Comparison of ENCODE assay signal across 12 mouse cellular contexts in the genomic region with DNA sequence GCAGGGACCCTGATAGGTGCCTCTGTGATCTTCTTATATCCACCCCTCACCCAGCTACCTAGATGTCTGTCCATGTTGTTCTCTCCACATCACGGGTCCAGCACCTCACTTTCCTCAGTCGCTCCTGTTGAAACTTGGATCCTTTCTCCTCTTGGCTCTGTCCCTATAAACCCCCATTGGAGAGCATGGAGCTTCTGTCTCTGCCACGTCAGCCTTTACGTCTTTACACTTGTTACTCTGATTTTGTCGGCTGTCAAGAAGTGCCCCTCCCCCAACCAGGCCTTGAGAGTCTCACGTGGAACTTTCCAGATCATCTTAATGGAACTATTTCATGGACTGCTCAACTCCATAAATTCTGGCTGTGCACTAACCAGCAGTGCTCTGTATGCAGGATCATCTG. TPM values are rescaled to one million over a fixed set of nuclear protein-coding genes. Genes with fewer than 3 reads are reported as not detected.
DNase-seq lines count a peak whose midpoint lies in the region; ATAC-seq and TF ChIP-seq lines count a peak whose summit lies in the region.
"Had no signal": no experiment of that assay in that cellular context is flagged by ENCODE, and none has a peak within 500 bp of the region (broad histone marks: within the 10 kb centered on the region; RNA-seq: fewer than 3 reads in every experiment).

No protein-coding gene starts in this region.

- no peak overlapping the region for H3K27ac ChIP-seq in hindbrain, embryonic 13.5 days
- H3K27ac ChIP-seq in hindbrain, embryonic 10.5 days: no peak overlapping the region
- H3K27ac ChIP-seq in hindbrain, postnatal 0 days: no peak overlapping the region
- H3K27ac ChIP-seq: embryonic facial prominence, embryonic 10.5 days had no signal

- ATAC-seq in hindbrain, embryonic 13.5 days (ENCODE audit: low FRiP score): no peak
- no peak for ATAC-seq in hindbrain, postnatal 0 days

- H3K4me3 ChIP-seq in hindbrain, embryonic 13.5 days: no peak overlapping the region
- no peak overlapping the region for H3K4me3 ChIP-seq in hindbrain, embryonic 10.5 days
- no peak overlapping the region for H3K4me3 ChIP-seq in hindbrain, postnatal 0 days (ENCODE audit: low read length)
- H3K4me3 ChIP-seq: embryonic facial prominence, embryonic 10.5 days had no signal

- no peaks in the 10 kb centered on the region for H3K36me3 ChIP-seq in hindbrain, embryonic 13.5 days
- H3K36me3 ChIP-seq in hindbrain, embryonic 10.5 days: no peaks in the 10 kb centered on the region
- H3K36me3 ChIP-seq in hindbrain, postnatal 0 days (ENCODE audit: insufficient read depth, low read length): no peaks in the 10 kb centered on the region
- H3K36me3 ChIP-seq: embryonic facial prominence, embryonic 10.5 days had no signal

- peaks cover 48% of the 10 kb centered on the region for H3K4me1 ChIP-seq in hindbrain, embryonic 13.5 days (replicated peaks)
- H3K4me1 ChIP-seq in hindbrain, embryonic 10.5 days (replicated peaks): peaks cover 42% of the 10 kb centered on the region
- H3K4me1 ChIP-seq in hindbrain, postnatal 0 days (ENCODE audit: insufficient read depth, low read length): 0 out of 2 replicates have a peak, but pooled peaks cover 6% of the 10 kb centered on the region

- WGBS in hindbrain, embryonic 13.5 days: 54% methylated on average over 6 of the region's 6 CpGs
- WGBS in hindbrain, embryonic 10.5 days: 63% methylated on average over 6 of the region's 6 CpGs
- 44% methylated on average over 6 of the region's 6 CpGs for WGBS in hindbrain, postnatal 0 days

- no peak for DNase-seq in hindbrain, embryonic 10.5 days (ENCODE audit: low spot score)
- DNase-seq in right cerebral cortex, postnatal 14 days: peak; percentile 47
- DNase-seq in right cerebral cortex, postnatal 25 days: no peak
- peak; percentile 36 for DNase-seq in hindbrain, postnatal 0 days (ENCODE audit: low spot score)
- DNase-seq in c-Kit-positive CD71-positive TER-119-positive erythroid progenitor cells, embryonic 14.5 days (ENCODE audit: low spot score): no peak
- DNase-seq in layer of hippocampus, adult 18-20 months (ENCODE audit: low spot score in 2 of 2): no peak
- no peak for DNase-seq in gastrocnemius, postnatal 4 days (ENCODE audit: low spot score in 2 of 2)
- DNase-seq: heart, adult 11 months; heart, postnatal 10 days; kidney, postnatal 10 days had no signal

- no peak for TF ChIP-seq CTCF in hindbrain, postnatal 0 days (IDR thresholded peaks at IDR 0.05; ENCODE audit: low read depth)

- no peaks in the 10 kb centered on the region for H3K9me3 ChIP-seq in hindbrain, embryonic 13.5 days
- H3K9me3 ChIP-seq in hindbrain, embryonic 10.5 days: no peaks in the 10 kb centered on the region
- no peaks in the 10 kb centered on the region for H3K9me3 ChIP-seq in hindbrain, postnatal 0 days (ENCODE audit: low read length)
- H3K9me3 ChIP-seq: embryonic facial prominence, embryonic 10.5 days had no signal

- H3K4me2 ChIP-seq in hindbrain, embryonic 13.5 days: peak overlapping the region; percentile 18
- H3K4me2 ChIP-seq in hindbrain, postnatal 0 days (ENCODE audit: low read depth, low read length): peak overlapping the region; percentile 98

- 0 out of 2 replicates have a peak overlapping the region, but pooled peaks have one; percentile 8 for H3K9ac ChIP-seq in hindbrain, embryonic 13.5 days
- H3K9ac ChIP-seq in hindbrain, postnatal 0 days (replicated peaks; ENCODE audit: low read length): no peak overlapping the region

- H3K27me3 ChIP-seq in hindbrain, embryonic 13.5 days: peaks cover 21% of the 10 kb centered on the region
- H3K27me3 ChIP-seq in hindbrain, embryonic 10.5 days (ENCODE audit: insufficient read depth, poor library complexity, severe bottlenecking): peaks cover 58% of the 10 kb centered on the region
- no peaks in the 10 kb centered on the region for H3K27me3 ChIP-seq in hindbrain, postnatal 0 days (ENCODE audit: insufficient read depth, low read length)

RNA-seq across cellular contexts. Expression of a gene that starts 2.5 kb away (rescaled TPM):
- polyA plus RNA-seq in hindbrain, embryonic 13.5 days (2015; fragmentation: Nextera tagmentation; extraction: Ambion mirVana): 4.4 and 5.2 TPM in 2 replicates
- 2.3 and 2.7 TPM in 2 replicates for polyA plus RNA-seq in hindbrain, embryonic 10.5 days (2016; fragmentation: Nextera tagmentation; extraction: Ambion mirVana)
- total RNA-seq in hindbrain, postnatal 0 days (2014; rRNA removed): 19.1 and 22.4 TPM in 2 replicates
- polyA plus RNA-seq in hindbrain, postnatal 0 days (2015; fragmentation: Nextera tagmentation; extraction: Ambion mirVana): 4.7 and 4.8 TPM in 2 replicates
- total RNA-seq in layer of hippocampus, adult 18-20 months (2021): 10 to 100 TPM; 36.1 to 41.7 TPM
- 10 to 100 TPM; 95.0 to 95.4 TPM for total RNA-seq in gastrocnemius, postnatal 4 days (2021)

RNA-seq across cellular contexts. Expression of a gene that starts 55.6 kb away (rescaled TPM):
- polyA plus RNA-seq in hindbrain, embryonic 13.5 days (2015; fragmentation: Nextera tagmentation; extraction: Ambion mirVana): 76.0 and 76.6 TPM in 2 replicates
- 67.8 and 74.2 TPM in 2 replicates for polyA plus RNA-seq in hindbrain, embryonic 10.5 days (2016; fragmentation: Nextera tagmentation; extraction: Ambion mirVana)
- 42.8 and 57.1 TPM in 2 replicates for total RNA-seq in hindbrain, postnatal 0 days (2014; rRNA removed)
- 88.3 and 94.8 TPM in 2 replicates for polyA plus RNA-seq in hindbrain, postnatal 0 days (2015; fragmentation: Nextera tagmentation; extraction: Ambion mirVana)
- 10 to 100 TPM; 42.9 to 45.1 TPM for total RNA-seq in layer of hippocampus, adult 18-20 months (2021)
- 10 to 100 TPM; 87.0 to 90.8 TPM for total RNA-seq in gastrocnemius, postnatal 4 days (2021)

Comparison
In these comparisons a context has a peak if more than half of its experiments do, and no peak if none do; other contexts are left out.
1. DNase-seq: peak in right cerebral cortex, postnatal 14 days (single experiment) and hindbrain, postnatal 0 days (single experiment); none in hindbrain, embryonic 10.5 days (single experiment), right cerebral cortex, postnatal 25 days (single experiment), c-Kit-positive CD71-positive TER-119-positive erythroid progenitor cells, embryonic 14.5 days (single experiment), layer of hippocampus, adult 18-20 months (0 of 2) and gastrocnemius, postnatal 4 days (0 of 2).